Mouse (Mus musculus) lung, postnatal 0 days (tissue): ENCODE data around the gene Maf.

Source experiments
- CTCF ChIP-seq: IDR thresholded peaks from 2 replicates; pipeline ENCODE4 v1.5.1; 2016; ENCODE audit warnings: antibody characterized with exemption, mild to moderate bottlenecking
- EP300 ChIP-seq: IDR thresholded peaks from 2 replicates; pipeline ENCODE4 v1.6.1; 2016; ENCODE audit warnings: antibody characterized with exemption, mild to moderate bottlenecking, control low read depth

DNA sequence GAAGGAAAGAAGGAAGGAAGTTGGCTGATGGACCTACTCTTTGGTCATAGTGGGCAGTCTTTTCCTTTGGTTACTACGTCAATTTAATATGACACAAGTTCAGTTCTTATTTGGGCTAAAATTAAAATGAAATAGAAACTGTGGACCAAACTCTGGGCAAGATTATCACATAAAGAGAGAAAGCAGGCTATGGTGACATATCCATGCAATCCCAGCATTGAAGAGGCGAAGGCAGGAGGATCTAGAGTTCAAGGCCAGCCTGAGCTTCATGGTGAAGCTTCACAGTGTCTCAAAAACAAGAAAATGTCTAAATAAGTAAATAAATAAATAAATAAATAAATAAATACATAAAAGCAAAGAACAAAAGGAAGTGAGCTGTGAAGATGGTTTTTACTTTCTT is 42.7 kb downstream of the Maf start:
- TF ChIP-seq CTCF (no peak), EP300 (no peak)
